ENCODE assay signal across 21 mouse cellular contexts in the genomic region with DNA sequence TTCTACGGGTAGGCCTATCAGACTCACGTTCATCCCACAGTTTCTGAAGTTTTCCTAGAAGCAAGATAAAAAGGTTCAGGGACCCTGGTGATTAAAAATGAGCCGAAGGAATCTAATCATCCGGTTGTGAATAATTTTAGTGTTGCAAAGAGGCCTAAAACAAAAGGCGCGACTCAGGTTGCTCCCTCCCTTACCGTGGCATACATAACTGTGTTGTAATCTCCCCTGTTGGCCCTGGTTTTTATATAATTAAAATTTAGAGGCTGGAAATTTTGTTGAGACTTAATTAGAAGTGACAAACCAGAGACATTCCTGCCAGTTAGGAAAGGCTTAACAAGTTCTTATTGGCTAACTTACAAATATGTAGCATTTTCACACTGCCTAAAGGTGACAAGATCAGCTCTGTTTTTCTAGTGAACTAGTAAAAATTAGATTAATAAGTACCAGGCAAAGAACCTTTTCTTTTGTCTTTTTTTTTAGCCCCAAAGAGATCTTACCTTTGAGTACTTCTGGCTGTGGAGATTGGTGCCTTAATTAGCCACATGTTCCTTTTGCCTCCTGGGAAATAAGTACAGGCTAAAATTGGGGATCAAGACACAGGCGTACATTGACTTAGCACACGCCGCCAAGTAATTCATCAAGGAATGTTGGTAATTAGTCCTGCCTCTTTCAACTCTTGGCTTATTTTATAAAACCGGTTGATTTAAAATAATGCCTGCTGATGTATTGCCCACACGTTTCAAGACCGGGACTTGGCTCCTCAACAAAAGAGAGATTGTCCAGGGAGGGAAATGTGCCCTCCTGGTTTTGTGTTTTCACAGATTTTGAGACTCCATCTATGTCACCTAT.
DNase-seq lines count a peak whose midpoint lies in the region; ATAC-seq lines count a peak whose summit lies in the region.
"Had no signal": no experiment of that assay in that cellular context is flagged by ENCODE, and none has a peak within 500 bp of the region (broad histone marks: within the 10 kb centered on the region; RNA-seq: fewer than 3 reads in every experiment).

No protein-coding gene starts in this region.

- H3K4me2 ChIP-seq in midbrain, embryonic 15.5 days: no peak overlapping the region
- no peak overlapping the region for H3K4me2 ChIP-seq in midbrain, embryonic 13.5 days (replicated peaks)
- no peak overlapping the region for H3K4me2 ChIP-seq in forebrain, embryonic 13.5 days
- H3K4me2 ChIP-seq: heart, embryonic 12.5 days; liver, embryonic 13.5 days; neural tube, embryonic 15.5 days had no signal

- H3K9me3 ChIP-seq in midbrain, embryonic 15.5 days: no peaks in the 10 kb centered on the region
- no peaks in the 10 kb centered on the region for H3K9me3 ChIP-seq in midbrain, embryonic 13.5 days
- H3K9me3 ChIP-seq in forebrain, embryonic 13.5 days (replicated peaks): no peaks in the 10 kb centered on the region
- no peaks in the 10 kb centered on the region for H3K9me3 ChIP-seq in limb, embryonic 10.5 days (replicated peaks)
- H3K9me3 ChIP-seq: heart, embryonic 12.5 days; hindbrain, embryonic 10.5 days; liver, embryonic 13.5 days; neural tube, embryonic 15.5 days had no signal

- WGBS in midbrain, embryonic 15.5 days: 37% methylated on average over 13 of the region's 13 CpGs
- 53% methylated on average over 13 of the region's 13 CpGs for WGBS in midbrain, embryonic 13.5 days
- WGBS in forebrain, embryonic 13.5 days: 15% methylated on average over 13 of the region's 13 CpGs
- 63% methylated on average over 13 of the region's 13 CpGs for WGBS in limb, embryonic 10.5 days

- no peak overlapping the region for H3K4me3 ChIP-seq in midbrain, embryonic 15.5 days
- no peak overlapping the region for H3K4me3 ChIP-seq in midbrain, embryonic 13.5 days (replicated peaks)
- H3K4me3 ChIP-seq in forebrain, embryonic 13.5 days: no peak overlapping the region
- no peak overlapping the region for H3K4me3 ChIP-seq in limb, embryonic 10.5 days
- H3K4me3 ChIP-seq: heart, embryonic 12.5 days; hindbrain, embryonic 10.5 days; liver, embryonic 13.5 days; neural tube, embryonic 15.5 days had no signal

- 0 out of 2 replicates have a peak overlapping the region, but pooled peaks have one; percentile 55 for H3K27ac ChIP-seq in midbrain, embryonic 15.5 days
- no peak overlapping the region for H3K27ac ChIP-seq in midbrain, embryonic 13.5 days
- H3K27ac ChIP-seq in forebrain, embryonic 13.5 days: no peak overlapping the region
- H3K27ac ChIP-seq in limb, embryonic 10.5 days: peak overlapping the region; percentile 42; the same call in 1 of the 2 replicates
- H3K27ac ChIP-seq: hindbrain, embryonic 10.5 days; liver, embryonic 13.5 days; neural tube, embryonic 15.5 days had no signal

- H3K36me3 ChIP-seq in midbrain, embryonic 15.5 days (replicated peaks): no peaks in the 10 kb centered on the region
- H3K36me3 ChIP-seq in midbrain, embryonic 13.5 days: no peaks in the 10 kb centered on the region
- H3K36me3 ChIP-seq in forebrain, embryonic 13.5 days (ENCODE audit: poor library complexity, severe bottlenecking): no peaks in the 10 kb centered on the region
- H3K36me3 ChIP-seq in limb, embryonic 10.5 days: no peaks in the 10 kb centered on the region
- H3K36me3 ChIP-seq: hindbrain, embryonic 10.5 days; liver, embryonic 13.5 days; neural tube, embryonic 15.5 days had no signal

- H3K27me3 ChIP-seq in midbrain, embryonic 15.5 days (replicated peaks): no peaks in the 10 kb centered on the region
- no peaks in the 10 kb centered on the region for H3K27me3 ChIP-seq in midbrain, embryonic 13.5 days
- H3K27me3 ChIP-seq in forebrain, embryonic 13.5 days: peaks cover 42% of the 10 kb centered on the region
- no peaks in the 10 kb centered on the region for H3K27me3 ChIP-seq in limb, embryonic 10.5 days (ENCODE audit: low read depth, poor library complexity, severe bottlenecking)
- H3K27me3 ChIP-seq: heart, embryonic 12.5 days; liver, embryonic 13.5 days; neural tube, embryonic 15.5 days had no signal

- no peak for ATAC-seq in midbrain, embryonic 15.5 days (replicated peaks)
- no peak for ATAC-seq in midbrain, embryonic 13.5 days
- peak; percentile 66; the same call in 1 of the 2 replicates for ATAC-seq in forebrain, embryonic 13.5 days
- ATAC-seq in megakaryocyte progenitor cell, adult 5-6 weeks (replicated peaks; ENCODE audit: poor library complexity): no peak
- ATAC-seq: inflammation-experienced regulatory T-cells, adult 6 months had no signal

- no peak for DNase-seq in limb, embryonic 10.5 days (ENCODE audit: low spot score)
- no peak for DNase-seq in adrenal gland, adult 8-10 months
- DNase-seq in heart, adult 9 months (ENCODE audit: low spot score in 2 of 2): no peak
- DNase-seq: adrenal gland, postnatal 25 days; cerebellum, adult 9-11 months; heart, postnatal 10 days; kidney, adult 8-10 months; kidney, postnatal 10 days; liver, embryonic 13.5 days; lung, adult 2 months; lung, postnatal 14 days; thymus, adult 2 months; thymus, postnatal 4 days had no signal

- H3K4me1 ChIP-seq in midbrain, embryonic 15.5 days: peaks cover 11% of the 10 kb centered on the region; the same call in 1 of the 2 replicates
- peaks cover 20% of the 10 kb centered on the region; the same call in 1 of the 2 replicates for H3K4me1 ChIP-seq in midbrain, embryonic 13.5 days (replicated peaks)
- H3K4me1 ChIP-seq in forebrain, embryonic 13.5 days: peaks cover 16% of the 10 kb centered on the region
- H3K4me1 ChIP-seq in limb, embryonic 10.5 days: peaks cover 24% of the 10 kb centered on the region
- H3K4me1 ChIP-seq: liver, embryonic 13.5 days; neural tube, embryonic 15.5 days had no signal

- H3K9ac ChIP-seq in midbrain, embryonic 15.5 days: no peak overlapping the region
- no peak overlapping the region for H3K9ac ChIP-seq in midbrain, embryonic 13.5 days (replicated peaks)
- no peak overlapping the region for H3K9ac ChIP-seq in forebrain, embryonic 13.5 days
- H3K9ac ChIP-seq: heart, embryonic 12.5 days; liver, embryonic 13.5 days; neural tube, embryonic 15.5 days had no signal

Comparison
In these comparisons a context has a peak if more than half of its experiments do, and no peak if none do; other contexts are left out.
1. H3K27ac ChIP-seq: peak in midbrain, embryonic 15.5 days (single experiment) and limb, embryonic 10.5 days (single experiment); none in midbrain, embryonic 13.5 days (single experiment) and forebrain, embryonic 13.5 days (single experiment).